Mouse (Mus musculus): ENCODE data around the gene Wdr63.

DNA sequence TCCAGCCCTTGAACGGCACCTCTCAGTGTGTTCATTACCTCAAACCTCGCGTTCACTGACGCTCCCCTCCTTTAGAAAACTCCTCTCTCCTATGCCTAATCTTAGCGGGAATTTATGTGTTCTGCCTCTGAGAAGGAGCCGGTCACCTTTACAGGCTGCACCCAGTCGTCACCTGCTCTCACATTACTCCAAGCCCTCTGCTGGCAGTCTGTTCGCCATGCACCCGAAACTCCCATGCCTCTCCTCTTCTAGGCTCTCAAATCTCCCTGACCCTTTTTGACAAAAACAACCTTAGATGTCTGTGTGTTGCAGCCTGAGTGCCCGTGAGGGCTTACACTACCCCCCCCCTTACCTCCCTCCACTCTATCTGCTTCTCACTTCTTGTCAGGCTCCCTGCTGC lies 28.5 kb upstream of the Wdr63 start:
- TF ChIP-seq CTCF (IDR thresholded peaks at IDR 0.05; ENCODE audit: low read depth) (peak; percentile 55), EP300 (IDR thresholded peaks at IDR 0.05; ENCODE audit: low read depth) (no peak)
